Mouse (Mus musculus): ENCODE results near the gene Olfr691. TPM values are rescaled to one million over a fixed set of nuclear protein-coding genes. Genes with fewer than 3 reads are reported as not detected.
"Not testable (repeated sequence)": the region's sequence is repeated elsewhere in the genome, so short reads cannot be mapped to it uniquely, and the experiment has no call there.

Gene Olfr691
- polyA plus RNA-seq (2016; fragmentation: Nextera tagmentation; extraction: Ambion mirVana), result not detected in 2 replicates

DNA sequence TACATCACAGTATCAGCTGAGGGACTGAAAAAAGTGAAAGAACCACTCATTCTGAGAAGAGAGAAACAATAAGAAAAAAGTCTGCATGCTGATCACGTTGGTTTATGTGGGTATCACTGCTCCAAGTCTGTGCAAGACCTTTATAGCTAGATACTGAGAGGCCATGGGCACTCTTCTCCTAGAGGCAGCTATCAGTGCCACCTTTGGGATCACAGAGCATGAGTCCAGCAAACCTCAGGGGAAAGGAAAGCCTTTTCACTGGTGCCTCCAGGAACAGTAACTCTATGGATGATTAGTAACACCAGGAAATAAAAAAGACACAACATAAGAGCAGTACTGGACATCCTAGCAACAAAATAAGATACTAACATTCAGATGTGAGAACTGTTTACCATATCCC lies at the start of gene Olfr691:
Olfr691 (minus strand) TSS at position 101 of the 400 bp plus-strand sequence.
- no peak within 1 kb of the TSS for H3K4me3 ChIP-seq
- 53% methylated on average over 1 of the region's 1 CpGs for WGBS
- no peaks in the 10 kb centered on the region for H3K4me1 ChIP-seq (replicated peaks)

DNA sequence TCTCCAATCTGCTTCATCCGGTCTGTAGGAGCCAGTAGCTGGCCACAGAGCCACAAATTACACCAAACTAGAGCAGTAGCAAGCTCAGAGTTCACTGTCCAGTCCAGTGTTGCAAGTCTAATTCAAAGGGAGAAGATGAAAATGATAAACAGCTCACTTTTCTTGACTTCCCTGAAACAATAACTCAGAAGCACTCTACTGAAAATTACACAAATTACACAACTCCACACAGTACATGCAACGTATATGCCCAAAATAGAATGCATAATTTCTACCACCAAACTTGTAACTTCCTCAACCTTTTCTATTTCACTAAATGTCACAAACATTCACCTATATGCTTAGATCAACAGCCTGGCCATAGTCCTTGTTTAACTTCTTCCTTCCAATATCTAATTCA lies 48.2 kb upstream of the Olfr691 start:
- WGBS, result 93% methylated on average over 2 of the region's 2 CpGs
- H3K4me3 ChIP-seq, result no peak overlapping the region
- no peak for DNase-seq (ENCODE audit: low spot score)
- H3K9me3 ChIP-seq, result no peaks in the 10 kb centered on the region
- H3K27ac ChIP-seq, result no peak overlapping the region
- H3K27me3 ChIP-seq (ENCODE audit: insufficient read depth, poor library complexity, severe bottlenecking), result no peaks in the 10 kb centered on the region
- H3K4me1 ChIP-seq (replicated peaks), result no peaks in the 10 kb centered on the region
- peaks cover 60% of the 10 kb centered on the region for H3K36me3 ChIP-seq

More for the DNA sequence above, at the start of gene Olfr691:
- no peaks in the 10 kb centered on the region for H3K36me3 ChIP-seq
- no peak within 1 kb of the TSS for H3K27ac ChIP-seq
- no peak for DNase-seq (ENCODE audit: low spot score)
- H3K27me3 ChIP-seq (ENCODE audit: insufficient read depth, poor library complexity, severe bottlenecking), result no peaks in the 10 kb centered on the region
- H3K9me3 ChIP-seq, result no peaks in the 10 kb centered on the region

DNA sequence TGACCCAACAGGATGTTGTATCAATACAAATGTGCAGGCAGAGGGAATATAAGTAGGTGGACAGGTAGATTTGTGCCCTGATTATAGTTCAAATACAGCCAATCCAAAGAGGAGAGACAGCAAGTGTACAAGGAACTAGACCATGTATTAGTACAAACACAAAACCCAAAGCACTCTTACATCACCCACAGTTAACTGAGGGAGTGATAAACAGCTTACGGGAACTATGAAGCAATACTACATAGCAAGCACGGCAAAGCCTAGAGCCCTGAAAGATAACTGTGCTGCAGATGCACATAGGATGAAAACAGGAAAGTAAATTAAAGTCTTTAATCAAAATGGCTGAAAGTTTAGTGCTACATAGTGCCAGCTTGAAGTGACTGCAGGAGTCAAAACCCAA lies 45.6 kb upstream of the Olfr691 start:
- H3K9me3 ChIP-seq, result no peaks in the 10 kb centered on the region
- H3K4me1 ChIP-seq (replicated peaks), result no peaks in the 10 kb centered on the region
- no peaks in the 10 kb centered on the region for H3K27me3 ChIP-seq (ENCODE audit: insufficient read depth, poor library complexity, severe bottlenecking)
- H3K36me3 ChIP-seq, result peaks cover 78% of the 10 kb centered on the region
- no peak for DNase-seq (ENCODE audit: low spot score)
- H3K27ac ChIP-seq, result no peak overlapping the region
- 91% methylated on average over 2 of the region's 2 CpGs for WGBS
- H3K4me3 ChIP-seq, result no peak overlapping the region

DNA sequence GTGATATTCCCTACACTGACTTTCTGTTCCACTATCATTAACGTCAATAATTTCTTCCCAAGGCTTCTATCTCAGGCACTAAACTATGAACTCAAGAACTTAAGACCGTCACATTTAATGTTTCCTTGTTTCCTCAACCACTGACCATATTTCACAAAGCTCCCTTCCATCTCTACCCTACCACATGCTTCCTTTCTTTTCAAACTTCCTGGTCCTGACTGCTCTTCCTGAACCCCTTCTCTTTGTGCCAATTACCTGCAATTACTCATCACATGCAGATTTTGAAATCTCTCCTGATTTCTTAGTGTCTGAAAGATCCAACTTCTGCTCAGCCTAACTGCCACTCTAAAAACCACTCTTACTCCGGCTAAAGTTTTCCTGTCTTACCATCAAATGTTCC lies 38.3 kb upstream of the Olfr691 start:
- DNase-seq (ENCODE audit: low spot score), result no peak
- 92% methylated on average over 3 of the region's 3 CpGs for WGBS
- no peak overlapping the region for H3K4me3 ChIP-seq
- peaks cover 100% of the 10 kb centered on the region for H3K36me3 ChIP-seq
- no peaks in the 10 kb centered on the region for H3K9me3 ChIP-seq
- no peaks in the 10 kb centered on the region for H3K4me1 ChIP-seq (replicated peaks)
- H3K27me3 ChIP-seq (ENCODE audit: insufficient read depth, poor library complexity, severe bottlenecking), result no peaks in the 10 kb centered on the region
- no peak overlapping the region for H3K27ac ChIP-seq

DNA sequence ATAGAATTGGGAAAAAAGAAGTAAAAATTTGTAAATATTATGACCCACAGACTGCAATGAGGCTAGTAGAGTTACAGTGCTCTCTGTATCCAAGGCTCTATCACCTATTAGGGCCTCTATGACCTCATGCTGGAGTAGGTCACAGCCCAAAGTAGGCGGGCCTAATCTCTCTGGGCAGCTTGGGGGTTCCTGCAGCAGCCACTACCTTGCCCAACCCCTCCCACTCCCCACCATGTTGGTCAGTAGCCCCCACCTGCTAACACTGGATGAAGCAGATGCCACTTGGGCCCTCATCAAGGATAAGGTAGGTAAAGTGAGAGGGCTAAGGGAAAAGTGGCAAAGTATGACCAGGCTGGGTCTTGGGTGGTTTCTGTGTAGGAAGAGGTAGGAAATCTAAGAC lies 32.8 kb upstream of the Olfr691 start, which contains the start of gene Gm5901:
Gm5901 (plus strand) TSS at position 173 of the 400 bp plus-strand sequence.
- DNase-seq (ENCODE audit: low spot score), result no peak

DNA sequence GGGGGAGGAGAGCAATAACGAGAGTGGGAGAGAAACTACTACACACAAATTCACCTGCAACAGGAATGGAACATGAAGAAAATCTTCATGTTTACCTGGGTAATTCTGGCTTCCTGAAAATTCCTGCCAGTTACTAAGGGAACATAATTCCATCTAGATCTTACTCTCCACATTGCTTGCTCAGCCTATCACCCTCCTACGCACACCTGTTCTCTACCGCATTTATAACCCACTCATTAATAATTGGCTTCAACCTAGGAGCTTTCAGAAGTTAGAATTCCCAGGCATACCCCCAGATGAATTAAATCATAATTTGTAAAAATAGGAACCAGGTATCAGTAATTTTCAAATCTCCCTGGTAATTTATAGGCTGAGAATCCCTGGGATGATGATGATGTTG lies 31.9 kb upstream of the Olfr691 start:
- WGBS, result 95% methylated on average over 3 of the region's 3 CpGs
- no peak overlapping the region for H3K27ac ChIP-seq
- no peak overlapping the region for H3K4me3 ChIP-seq
- no peak for DNase-seq (ENCODE audit: low spot score)
- H3K9me3 ChIP-seq, result no peaks in the 10 kb centered on the region
- no peaks in the 10 kb centered on the region for H3K27me3 ChIP-seq (ENCODE audit: insufficient read depth, poor library complexity, severe bottlenecking)
- no peaks in the 10 kb centered on the region for H3K4me1 ChIP-seq (replicated peaks)
- H3K36me3 ChIP-seq, result peaks cover 73% of the 10 kb centered on the region

More for the DNA sequence above, 32.8 kb upstream of the Olfr691 start, which contains the start of gene Gm5901:
- Histone ChIP-seq H3K27ac (no peak within 1 kb of the TSS), H3K9me3 (no peaks in the 10 kb centered on the region), H3K4me3 (no peak within 1 kb of the TSS), H3K36me3 (peaks cover 82% of the 10 kb centered on the region), H3K4me1 (replicated peaks) (no peaks in the 10 kb centered on the region), H3K27me3 (ENCODE audit: insufficient read depth, poor library complexity, severe bottlenecking) (no peaks in the 10 kb centered on the region)
- WGBS, result 91% methylated on average over 1 of the region's 1 CpGs

DNA sequence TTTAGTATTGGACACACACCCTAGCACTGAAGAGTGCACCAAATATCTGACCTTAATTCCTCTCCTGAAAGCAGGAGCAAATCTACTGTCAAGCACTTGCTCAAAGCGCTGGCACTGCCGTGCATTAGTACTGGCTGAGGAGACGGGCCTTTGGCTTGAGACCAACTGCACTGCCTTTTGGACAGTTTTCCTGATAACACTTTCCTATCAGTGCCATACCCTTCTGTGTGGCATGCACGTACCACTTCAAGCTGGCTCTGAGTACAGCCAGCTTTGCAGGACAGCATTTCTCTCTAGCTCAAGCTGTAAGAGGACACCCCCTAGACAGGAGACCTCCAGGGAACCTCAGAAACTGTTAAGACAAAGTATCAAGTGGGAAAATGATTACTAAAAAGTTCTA lies 31.4 kb upstream of the Olfr691 start:
- Histone ChIP-seq H3K27me3 (ENCODE audit: insufficient read depth, poor library complexity, severe bottlenecking) (no peaks in the 10 kb centered on the region), H3K4me1 (replicated peaks) (no peaks in the 10 kb centered on the region), H3K27ac (no peak overlapping the region), H3K36me3 (peaks cover 69% of the 10 kb centered on the region), H3K4me3 (no peak overlapping the region), H3K9me3 (no peaks in the 10 kb centered on the region)
- DNase-seq (ENCODE audit: low spot score), result no peak
- WGBS, result 92% methylated on average over 4 of the region's 4 CpGs

DNA sequence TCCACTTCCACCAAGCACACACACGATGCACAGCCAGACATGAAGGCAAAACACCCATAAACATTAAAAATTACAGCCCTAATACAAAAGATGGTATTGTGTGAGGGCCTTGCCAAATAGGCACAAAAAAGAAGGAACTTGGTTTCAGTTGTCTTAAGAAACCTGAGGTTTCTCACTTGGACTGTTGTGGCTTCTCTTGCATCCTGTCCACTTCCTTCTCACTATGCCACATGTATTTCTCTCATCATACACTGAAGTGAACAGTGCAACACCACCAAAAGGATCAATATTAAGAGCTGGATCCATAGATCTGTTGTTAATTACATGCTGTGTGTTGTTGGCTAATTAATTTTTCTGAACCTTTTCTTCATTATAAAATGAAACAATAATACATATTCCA lies 30.8 kb upstream of the Olfr691 start:
- 78% methylated on average over 1 of the region's 1 CpGs for WGBS
- Histone ChIP-seq H3K9me3 (no peaks in the 10 kb centered on the region), H3K36me3 (peaks cover 63% of the 10 kb centered on the region), H3K4me3 (no peak overlapping the region), H3K27ac (no peak overlapping the region), H3K4me1 (replicated peaks) (no peaks in the 10 kb centered on the region), H3K27me3 (ENCODE audit: insufficient read depth, poor library complexity, severe bottlenecking) (no peaks in the 10 kb centered on the region)
- DNase-seq (ENCODE audit: low spot score), result no peak

DNA sequence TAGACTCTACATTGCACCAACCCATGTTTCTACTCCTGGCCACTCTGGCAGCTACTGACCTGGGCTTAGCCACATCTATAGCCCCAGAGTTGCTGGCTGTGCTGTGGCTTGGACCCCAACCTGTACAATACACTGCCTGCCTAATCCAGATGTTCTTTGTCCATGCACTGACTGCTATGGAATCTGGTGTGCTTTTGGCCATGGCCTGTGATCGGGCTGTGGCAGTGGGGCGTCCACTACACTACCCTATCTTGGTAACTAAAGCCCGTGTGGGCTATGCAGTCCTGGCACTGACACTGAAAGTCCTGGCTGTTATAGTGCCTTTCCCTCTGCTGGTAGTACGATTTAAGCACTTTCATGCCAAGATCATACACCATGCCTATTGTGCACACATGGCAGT lies 26.5 kb upstream of the Olfr691 start:
- Histone ChIP-seq H3K27me3 (ENCODE audit: insufficient read depth, poor library complexity, severe bottlenecking) (no peaks in the 10 kb centered on the region), H3K36me3 (peaks cover 19% of the 10 kb centered on the region), H3K27ac (no peak overlapping the region), H3K4me3 (no peak overlapping the region), H3K9me3 (no peaks in the 10 kb centered on the region), H3K4me1 (replicated peaks) (no peaks in the 10 kb centered on the region)
- DNase-seq (ENCODE audit: low spot score), result no peak
- 91% methylated on average over 4 of the region's 4 CpGs for WGBS

DNA sequence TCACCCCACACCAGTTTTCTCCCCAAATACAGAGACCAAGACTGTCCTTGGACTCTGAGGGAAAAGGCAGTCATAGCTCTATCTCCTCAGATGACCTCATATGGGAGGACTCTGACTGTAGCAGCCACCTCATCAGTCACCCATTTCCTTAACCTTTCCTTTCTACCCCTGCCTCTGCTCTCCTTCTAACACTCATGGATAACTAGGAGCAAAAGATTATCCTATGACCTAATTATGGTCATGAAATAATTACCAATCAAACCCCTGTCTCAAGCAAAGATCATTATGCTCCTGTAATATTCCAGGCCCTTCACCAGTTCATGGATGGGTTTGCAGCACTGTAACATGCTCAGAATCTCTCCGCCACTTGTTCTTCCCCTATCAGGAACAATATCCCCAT lies 25.9 kb upstream of the Olfr691 start, which contains the start of gene Olfr692:
Olfr692 (plus strand) TSS at position 301 of the 400 bp plus-strand sequence.
- no peak within 1 kb of the TSS for H3K4me3 ChIP-seq
- DNase-seq (ENCODE audit: low spot score), result no peak
- WGBS, result 93% methylated on average over 1 of the region's 1 CpGs

DNA sequence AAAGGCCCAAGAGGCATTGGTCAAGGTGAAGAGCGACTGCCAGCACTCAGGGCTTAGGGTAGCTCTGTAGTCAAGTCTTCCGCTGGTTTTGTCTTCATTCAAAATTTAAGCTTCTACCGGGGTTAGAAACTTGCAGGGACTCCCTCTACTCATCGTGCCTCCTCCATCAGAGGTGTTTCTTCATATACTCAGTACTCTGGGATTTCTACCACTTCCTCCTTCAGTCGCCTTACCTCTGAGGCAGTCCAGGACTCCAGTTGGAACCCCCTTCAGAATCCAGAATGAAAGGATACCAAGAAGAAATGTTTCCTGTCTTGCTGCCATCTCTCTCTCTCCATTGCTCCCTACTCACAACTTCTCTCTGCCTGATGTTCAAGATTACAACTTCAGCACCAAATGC lies 25.2 kb upstream of the Olfr691 start:
- H3K9me3 ChIP-seq, result no peaks in the 10 kb centered on the region
- H3K4me1 ChIP-seq (replicated peaks), result no peaks in the 10 kb centered on the region
- no peaks in the 10 kb centered on the region for H3K27me3 ChIP-seq (ENCODE audit: insufficient read depth, poor library complexity, severe bottlenecking)
- H3K27ac ChIP-seq, result no peak overlapping the region
- peaks cover 9% of the 10 kb centered on the region; the same call in 1 of the 2 replicates for H3K36me3 ChIP-seq
- no peak for DNase-seq (ENCODE audit: low spot score)
- 91% methylated on average over 5 of the region's 5 CpGs for WGBS
- H3K4me3 ChIP-seq, result no peak overlapping the region

More for the DNA sequence above, 25.9 kb upstream of the Olfr691 start, which contains the start of gene Olfr692:
- no peaks in the 10 kb centered on the region for H3K9me3 ChIP-seq
- H3K27me3 ChIP-seq (ENCODE audit: insufficient read depth, poor library complexity, severe bottlenecking), result no peaks in the 10 kb centered on the region
- peaks cover 13% of the 10 kb centered on the region; the same call in 1 of the 2 replicates for H3K36me3 ChIP-seq
- no peaks in the 10 kb centered on the region for H3K4me1 ChIP-seq (replicated peaks)
- no peak within 1 kb of the TSS for H3K27ac ChIP-seq

DNA sequence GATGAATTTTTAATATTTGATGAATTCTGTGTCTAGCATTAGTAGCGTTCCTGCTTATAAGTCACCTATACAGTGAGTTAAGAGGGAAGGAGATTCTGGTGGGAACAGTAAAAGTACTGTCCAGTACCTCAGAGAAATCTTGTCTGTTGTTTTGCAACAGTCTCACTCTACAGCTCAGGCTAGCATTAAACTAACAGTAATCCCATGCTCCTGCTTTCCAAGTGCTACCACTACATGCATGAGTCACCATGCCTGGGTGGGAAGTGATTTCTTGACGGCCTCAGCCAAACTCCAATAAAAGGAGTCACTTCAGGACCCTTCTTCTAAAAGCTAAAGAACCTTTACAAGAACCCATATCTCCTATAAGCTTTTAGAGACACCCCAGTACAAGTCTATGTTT lies 19.6 kb upstream of the Olfr691 start:
- Histone ChIP-seq H3K4me3 (no peak overlapping the region), H3K27ac (no peak overlapping the region), H3K36me3 (no peaks in the 10 kb centered on the region), H3K27me3 (ENCODE audit: insufficient read depth, poor library complexity, severe bottlenecking) (no peaks in the 10 kb centered on the region), H3K4me1 (replicated peaks) (no peaks in the 10 kb centered on the region), H3K9me3 (no peaks in the 10 kb centered on the region)
- DNase-seq (ENCODE audit: low spot score), result no peak
- WGBS, result 76% methylated on average over 2 of the region's 2 CpGs

DNA sequence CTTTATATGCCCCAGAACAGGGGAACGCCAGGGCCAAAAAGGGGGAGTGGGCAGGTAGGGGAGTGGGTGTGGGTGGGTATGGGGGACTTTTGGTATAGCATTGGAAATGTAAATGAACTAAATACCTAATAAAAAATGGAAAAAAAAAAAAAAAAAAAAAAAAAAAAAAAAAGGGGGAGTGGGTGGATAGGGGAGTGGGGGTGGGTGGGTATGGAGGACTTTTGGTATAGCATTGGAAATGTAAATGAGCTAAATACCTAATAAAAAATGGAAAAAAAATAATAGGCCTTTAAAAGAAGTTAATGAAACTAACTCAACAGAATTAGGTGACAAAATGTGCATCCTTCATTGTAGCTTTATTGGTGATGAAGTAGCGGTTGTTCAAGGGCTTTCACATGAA lies 14.4 kb upstream of the Olfr691 start:
- H3K4me3 ChIP-seq; H3K4me1 ChIP-seq (replicated peaks); DNase-seq (ENCODE audit: low spot score); H3K9me3 ChIP-seq; H3K27me3 ChIP-seq (ENCODE audit: insufficient read depth, poor library complexity, severe bottlenecking); H3K36me3 ChIP-seq; H3K27ac ChIP-seq: not testable (repeated sequence)
- WGBS, result 94% methylated on average over 1 of the region's 2 CpGs

DNA sequence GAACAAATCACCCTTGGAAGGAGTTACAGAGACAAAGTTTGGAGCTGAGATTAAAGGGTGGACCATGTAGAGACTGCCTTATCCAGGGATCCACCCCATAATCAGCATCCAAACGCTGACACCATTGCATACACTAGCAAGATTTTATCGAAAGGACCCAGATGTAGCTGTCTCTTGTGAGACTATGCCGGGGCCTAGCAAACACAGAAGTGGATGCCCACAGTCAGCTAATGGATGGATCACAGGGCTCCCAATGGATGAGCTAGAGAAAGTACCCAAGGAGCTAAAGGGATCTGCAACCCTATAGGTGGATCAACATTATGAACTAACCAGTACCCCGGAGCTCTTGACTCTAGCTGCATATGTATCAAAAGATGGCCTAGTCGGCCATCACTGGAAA lies 14.0 kb upstream of the Olfr691 start:
- no CpG with 5 or more reads among the region's 5 CpGs for WGBS
- H3K36me3 ChIP-seq; H3K27me3 ChIP-seq (ENCODE audit: insufficient read depth, poor library complexity, severe bottlenecking); DNase-seq (ENCODE audit: low spot score); H3K27ac ChIP-seq; H3K9me3 ChIP-seq; H3K4me3 ChIP-seq; H3K4me1 ChIP-seq (replicated peaks): not testable (repeated sequence)

Data from hindbrain, embryonic 10.5 days (tissue).